Mouse (Mus musculus) stomach, postnatal 0 days (tissue): ENCODE measurements around the gene Wfikkn1. TPM values are rescaled to one million over a fixed set of nuclear protein-coding genes. Genes with fewer than 3 reads are reported as not detected.

Experiments
- ATAC-seq: fragments of 200-750 bp; cut with Nextera tagmentation; 2 replicates; pipeline ENCODE4 v1.8.0; 2017; ENCODE audit not compliant: low FRiP score, low TSS enrichment
- DNase-seq: peaks from one replicate; pipeline ENCODE4 v3.0.0-alpha.2; 2016; ENCODE audit warnings: low spot score
- H3K27ac ChIP-seq: fragments of 300-500 bp; sonication (generic); replicated peaks from 2 replicates; pipeline ENCODE4 v1.5.1; 2014; ENCODE audit warnings: mild to moderate bottlenecking, control low read depth
- H3K27me3 ChIP-seq: fragments of 300-500 bp; sonication (generic); 2 replicates; pipeline ENCODE4 v1.6.1; 2014; ENCODE audit warnings: low read length; ENCODE audit not compliant: control insufficient read depth, insufficient read depth
- H3K36me3 ChIP-seq: fragments of 300-500 bp; sonication (generic); 2 replicates; pipeline ENCODE4 v1.6.1; 2014; ENCODE audit warnings: low read length, mixed read lengths; ENCODE audit not compliant: control insufficient read depth, insufficient read depth
- H3K4me1 ChIP-seq: fragments of 300-500 bp; sonication (generic); replicated peaks from 2 replicates; pipeline ENCODE4 v1.6.1; 2014; ENCODE audit warnings: antibody characterized with exemption; ENCODE audit not compliant: control insufficient read depth, insufficient read depth
- H3K4me2 ChIP-seq: fragments of 300-500 bp; sonication (generic); replicated peaks from 2 replicates; pipeline ENCODE4 v1.6.1; 2014; ENCODE audit warnings: low read depth, mild to moderate bottlenecking, control low read depth, moderate library complexity
- H3K4me3 ChIP-seq: fragments of 300-500 bp; sonication (generic); 2 replicates; pipeline ENCODE4 v1.5.1; 2014; ENCODE audit warnings: low read depth, low read length, control low read depth
- H3K9ac ChIP-seq: fragments of 300-500 bp; sonication (generic); 2 replicates; pipeline ENCODE4 v1.6.1; 2014; ENCODE audit warnings: mild to moderate bottlenecking, low read length, control low read depth, mixed read lengths
- H3K9me3 ChIP-seq: fragments of 300-500 bp; sonication (generic); 2 replicates; pipeline ENCODE4 v1.6.1; 2016; ENCODE audit warnings: low read length; ENCODE audit not compliant: control insufficient read depth
- CTCF ChIP-seq: IDR thresholded peaks from 2 replicates; pipeline ENCODE4 v1.5.1; 2016; ENCODE audit warnings: antibody characterized with exemption, low read depth, mild to moderate bottlenecking, moderate library complexity
- EP300 ChIP-seq: optimal IDR thresholded peaks from 2 replicates; pipeline ENCODE3; 2016; ENCODE audit warnings: antibody characterized with exemption
- WGBS: fragments of 180-500 bp; shearing (Covaris S2); extraction: QIAGEN DNeasy Blood & Tissue Kit; methylation state at CpG from one replicate; pipeline ENCODE4 v1.1.7; 2014; 5-methylcytosine and 5-hydroxymethylcytosine counted together
- polyA plus RNA-seq: library from polyadenylated mRNA; unstranded; fragments of >200 nt; fragmentation: Nextera tagmentation; extraction: Ambion mirVana; gene quantifications from 2 replicates; pipeline ENCODE4 v1.2.1, GENCODE M21; 2015

Gene Wfikkn1
- polyA plus RNA-seq, 1 experiment from 2014 or later, result 0.35 TPM

DNA sequence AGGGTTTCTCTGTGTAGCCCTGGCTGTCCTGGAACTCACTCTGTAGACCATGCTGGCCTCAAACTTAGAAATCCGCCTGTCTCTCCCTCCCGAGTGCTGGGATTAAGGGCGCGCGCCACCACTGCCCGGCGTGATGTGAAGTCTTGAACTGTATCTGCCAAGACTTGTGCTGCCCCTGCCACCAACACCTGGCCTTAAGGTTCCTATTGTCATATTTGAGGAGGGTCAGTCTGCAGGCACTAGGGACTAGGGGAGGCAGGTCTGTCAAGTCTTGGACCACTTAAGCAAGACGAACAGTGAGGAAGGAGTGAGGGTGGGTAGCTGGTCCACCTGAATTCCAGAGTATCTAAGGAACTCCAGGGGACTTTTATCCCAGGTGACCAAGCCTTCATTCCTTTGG, 11.2 kb downstream of the Wfikkn1 start:
- DNase-seq (no peak), ATAC-seq (no peak)
- Histone ChIP-seq H3K9me3 (no peaks in the 10 kb centered on the region), H3K36me3 (no peaks in the 10 kb centered on the region), H3K9ac (no peak overlapping the region), H3K4me1 (peaks cover 10% of the 10 kb centered on the region; the same call in 1 of the 2 replicates), H3K4me2 (no peak overlapping the region), H3K27ac (no peak overlapping the region), H3K4me3 (no peak overlapping the region), H3K27me3 (no peaks in the 10 kb centered on the region)
- TF ChIP-seq CTCF, result no peak
- no peak for TF ChIP-seq EP300
- WGBS, result 83% methylated on average over 8 of the region's 8 CpGs

DNA sequence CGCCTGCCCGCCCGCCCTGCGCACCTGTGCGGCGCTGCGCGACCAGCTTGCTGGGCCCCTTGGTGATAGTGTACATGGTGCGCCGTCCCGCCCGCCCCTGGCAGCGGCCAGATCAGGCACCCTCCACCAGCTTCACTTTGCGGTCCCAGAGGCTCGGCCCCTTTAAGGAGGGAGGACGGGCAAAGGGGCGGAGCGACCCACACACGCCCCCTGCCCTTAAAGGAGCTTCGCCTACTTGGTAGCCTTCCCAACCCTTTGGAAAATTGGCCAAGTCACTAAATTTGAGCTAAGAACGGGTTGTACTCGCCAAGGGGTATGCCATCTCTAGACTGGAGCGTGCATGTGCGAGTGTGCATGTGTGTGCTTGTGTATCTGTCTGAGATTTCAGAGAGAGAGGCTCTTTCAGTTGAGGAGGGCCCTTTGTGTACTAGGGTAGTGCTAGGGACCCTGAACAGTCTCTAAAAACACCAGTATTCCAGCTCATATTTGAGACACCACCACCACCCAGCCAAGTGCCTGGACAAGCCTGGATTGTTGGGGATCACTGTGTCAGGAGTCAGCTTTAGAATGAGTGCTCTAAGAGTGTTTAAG, 12.0 kb downstream of the Wfikkn1 start, which contains the start of gene Mcrip2:
Gene Mcrip2 (minus strand): TSS at position 164 of the 591 bp plus-strand sequence.
- H3K36me3 ChIP-seq, result no peaks in the 10 kb centered on the region
- DNase-seq (peak; percentile 86), ATAC-seq (peak; percentile 61)
- peak within 1 kb of the TSS; percentile 100 for H3K4me2 ChIP-seq
- H3K9ac ChIP-seq, result peak within 1 kb of the TSS; percentile 76
- peak within 1 kb of the TSS; percentile 74 for H3K4me3 ChIP-seq
- no peaks in the 10 kb centered on the region for H3K9me3 ChIP-seq
- peak within 1 kb of the TSS; percentile 86 for H3K27ac ChIP-seq
- no peaks in the 10 kb centered on the region for H3K27me3 ChIP-seq
- 0% methylated on average over 24 of the region's 24 CpGs for WGBS
- H3K4me1 ChIP-seq, result peaks cover 8% of the 10 kb centered on the region; the same call in 1 of the 2 replicates
- TF ChIP-seq CTCF, result peak; percentile 42
- TF ChIP-seq EP300, result no peak

DNA sequence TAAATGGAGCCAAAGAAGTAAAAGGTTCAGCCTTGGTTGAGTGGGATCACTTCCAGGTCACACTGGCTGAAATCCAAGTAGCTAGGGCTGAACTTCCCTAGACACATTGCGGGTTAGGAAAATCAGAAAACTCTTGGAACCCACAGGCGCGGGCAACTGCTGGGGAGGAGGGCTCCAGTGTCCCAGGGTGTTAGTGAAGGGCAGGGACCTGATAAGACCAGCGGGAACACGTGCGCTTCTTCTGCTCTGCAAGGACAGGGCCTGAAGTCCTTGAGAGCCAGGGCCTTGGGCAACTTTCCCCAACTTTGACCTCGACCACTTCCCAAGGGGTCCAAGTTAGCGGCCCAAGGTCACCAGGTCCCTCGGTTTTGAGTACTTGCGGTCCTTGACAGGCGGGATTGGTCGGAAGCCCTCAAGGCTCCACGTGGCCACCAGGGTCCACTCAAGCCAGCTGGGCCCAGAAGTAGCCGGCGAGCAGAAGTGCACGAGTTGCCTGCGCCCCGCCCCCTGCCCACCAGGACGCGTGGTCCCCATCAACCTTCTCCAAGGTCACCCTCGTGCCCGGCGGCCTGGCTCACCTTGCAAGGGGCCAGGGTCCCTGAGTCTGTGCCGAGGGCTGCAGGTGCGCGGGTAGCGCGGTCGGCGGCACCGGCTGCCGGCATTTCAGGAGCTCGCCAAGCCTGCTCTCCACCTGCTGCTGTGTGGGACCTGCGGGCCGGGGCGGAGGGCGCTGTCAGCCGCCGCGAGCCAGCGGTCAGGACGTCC, 12.6 kb downstream of the Wfikkn1 start:
- WGBS, result 1% methylated on average over 42 of the region's 42 CpGs
- H3K4me3 ChIP-seq, result peak overlapping the region; percentile 74
- H3K4me2 ChIP-seq, result peak overlapping the region; percentile 100
- no peaks in the 10 kb centered on the region for H3K36me3 ChIP-seq
- peak; percentile 22 for ATAC-seq
- no peaks in the 10 kb centered on the region for H3K27me3 ChIP-seq
- no peaks in the 10 kb centered on the region for H3K9me3 ChIP-seq
- TF ChIP-seq CTCF, result no peak
- no peak for TF ChIP-seq EP300
- DNase-seq, result peak; percentile 52
- peak overlapping the region; percentile 76 for H3K9ac ChIP-seq
- H3K27ac ChIP-seq, result peak overlapping the region; percentile 86
- peaks cover 8% of the 10 kb centered on the region; the same call in 1 of the 2 replicates for H3K4me1 ChIP-seq

DNA sequence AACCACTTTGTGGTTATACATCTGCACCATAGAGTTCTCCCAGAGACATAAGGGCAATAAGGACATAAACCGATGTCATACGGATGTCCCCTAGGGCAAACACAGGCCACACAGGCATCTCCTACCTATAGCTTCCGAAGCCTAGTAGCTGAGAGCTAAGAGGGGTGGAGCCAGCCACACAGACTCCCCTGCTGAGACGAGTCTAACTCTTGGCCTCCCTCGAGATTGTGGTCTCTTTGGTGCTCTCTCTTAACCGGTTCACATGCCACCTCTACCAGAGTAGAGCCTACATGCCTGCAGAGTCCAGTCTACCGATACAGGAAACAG, 13.2 kb downstream of the Wfikkn1 start:
- peak overlapping the region; percentile 86 for H3K27ac ChIP-seq
- peak overlapping the region; percentile 76 for H3K9ac ChIP-seq
- 19% methylated on average over 7 of the region's 7 CpGs for WGBS

DNA sequence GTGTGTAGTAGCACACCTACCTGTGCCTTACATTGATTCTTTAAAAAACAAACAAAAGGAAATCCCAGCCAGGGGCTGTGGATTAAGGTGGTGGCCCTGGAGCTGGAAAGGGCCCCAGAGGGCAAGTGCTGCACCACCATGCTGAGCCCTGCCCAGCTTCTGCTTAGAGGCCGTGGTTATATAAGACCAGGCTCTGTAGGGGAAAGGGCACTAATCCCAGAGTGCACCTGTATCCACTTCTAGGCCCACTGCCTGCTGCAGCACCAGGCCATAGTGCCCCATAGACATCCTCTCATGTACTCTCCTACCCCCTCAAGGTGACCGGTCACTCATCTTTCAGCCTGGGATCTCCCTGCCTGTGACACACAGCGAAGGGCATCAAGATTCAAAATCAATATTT, 14.5 kb downstream of the Wfikkn1 start:
- peak; percentile 38; the same call in 1 of the 2 replicates for ATAC-seq
- peak; percentile 65 for DNase-seq
- H3K4me3 ChIP-seq, result no peak overlapping the region
- no peak for TF ChIP-seq EP300
- no peak for TF ChIP-seq CTCF
- H3K4me1 ChIP-seq, result peaks cover 10% of the 10 kb centered on the region; the same call in 1 of the 2 replicates
- H3K9ac ChIP-seq, result no peak overlapping the region; the same call in 1 of the 2 replicates
- no peak overlapping the region for H3K4me2 ChIP-seq
- H3K27me3 ChIP-seq, result no peaks in the 10 kb centered on the region
- 88% methylated on average over 3 of the region's 3 CpGs for WGBS
- no peaks in the 10 kb centered on the region for H3K9me3 ChIP-seq
- peak overlapping the region; percentile 73; the same call in 1 of the 2 replicates for H3K27ac ChIP-seq
- H3K36me3 ChIP-seq, result no peaks in the 10 kb centered on the region

More for the DNA sequence above, 13.2 kb downstream of the Wfikkn1 start:
- Histone ChIP-seq H3K4me3 (peak overlapping the region; percentile 74), H3K36me3 (no peaks in the 10 kb centered on the region), H3K9me3 (no peaks in the 10 kb centered on the region), H3K4me2 (peak overlapping the region; percentile 100), H3K27me3 (no peaks in the 10 kb centered on the region), H3K4me1 (peaks cover 8% of the 10 kb centered on the region; the same call in 1 of the 2 replicates)
- DNase-seq (no peak), ATAC-seq (no peak)
- no peak for TF ChIP-seq EP300

DNA sequence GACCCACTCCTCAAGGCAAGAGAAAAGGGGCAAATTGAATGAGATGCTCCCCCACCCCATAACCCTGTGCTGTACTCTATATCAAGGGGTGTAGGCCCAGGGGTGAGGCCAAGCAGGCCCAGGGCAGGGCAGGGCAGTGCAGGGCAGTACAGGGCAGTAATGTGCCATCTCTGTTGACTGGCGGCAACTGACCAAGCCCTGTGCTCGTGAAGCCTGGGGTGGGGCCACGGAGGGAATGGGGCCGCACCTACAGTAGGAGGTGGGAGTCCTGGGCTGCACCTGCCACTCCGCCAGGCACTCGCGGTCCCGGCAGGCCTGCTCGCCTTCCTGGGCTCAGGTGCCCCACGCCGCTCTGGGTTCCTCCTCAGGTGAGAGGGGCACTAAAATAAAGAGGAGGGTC, 15.4 kb downstream of the Wfikkn1 start:
- peak; percentile 85 for DNase-seq
- H3K36me3 ChIP-seq, result no peaks in the 10 kb centered on the region
- no peaks in the 10 kb centered on the region for H3K9me3 ChIP-seq
- TF ChIP-seq EP300 (no peak), CTCF (no peak)
- H3K4me3 ChIP-seq, result no peak overlapping the region
- peak overlapping the region; percentile 31; the same call in 1 of the 2 replicates for H3K4me2 ChIP-seq
- peak overlapping the region; percentile 35; the same call in 1 of the 2 replicates for H3K9ac ChIP-seq
- H3K27me3 ChIP-seq, result no peaks in the 10 kb centered on the region
- H3K4me1 ChIP-seq, result peaks cover 15% of the 10 kb centered on the region
- H3K27ac ChIP-seq, result peak overlapping the region; percentile 73
- ATAC-seq, result peak; percentile 79
- WGBS, result 69% methylated on average over 11 of the region's 11 CpGs
